Comparison of ENCODE assay signal across 16 mouse cellular contexts in genomic region chr2:36169176-36169575, GRCm38 (mm10).
"Had no signal": no experiment of that assay in that cellular context is flagged by ENCODE, and none has a peak within 500 bp of the region (broad histone marks: within the 10 kb centered on the region; RNA-seq: fewer than 3 reads in every experiment).

No protein-coding gene starts in this region.

- H3K4me2 ChIP-seq: limb, embryonic 13.5 days; liver, embryonic 12.5 days; liver, embryonic 15.5 days; midbrain, embryonic 11.5 days had no signal

- H3K27ac ChIP-seq: limb, embryonic 13.5 days; liver, embryonic 12.5 days; liver, embryonic 15.5 days; stomach, postnatal 0 days had no signal

- DNase-seq: kidney, adult 2 months; kidney, postnatal 10 days; kidney, postnatal 36 days; left cerebral cortex, postnatal 4 days; liver; lung, adult 2 months; lung, postnatal 14 days; lung, postnatal 4 days; midbrain, embryonic 14.5 days; thymus, adult 2 months; thymus, postnatal 36 days had no signal

- H3K9ac ChIP-seq: limb, embryonic 13.5 days; liver, embryonic 12.5 days; liver, embryonic 15.5 days had no signal

- H3K27me3 ChIP-seq: limb, embryonic 13.5 days; liver, embryonic 12.5 days; liver, embryonic 15.5 days had no signal

- H3K9me3 ChIP-seq: limb, embryonic 13.5 days; liver, embryonic 12.5 days; liver, embryonic 15.5 days had no signal

- H3K4me3 ChIP-seq: limb, embryonic 13.5 days; liver, embryonic 12.5 days; liver, embryonic 15.5 days had no signal

- ATAC-seq: liver, embryonic 12.5 days had no signal
